Mouse (Mus musculus) kidney, embryonic 15.5 days (tissue): ENCODE data around the gene Cntrob. TPM values are rescaled to one million over a fixed set of nuclear protein-coding genes. Genes with fewer than 3 reads are reported as not detected.
A peak's percentile ranks its signal among the peaks of the same experiment; 100 is the strongest.

Source experiments
- ATAC-seq: fragments of 200-750 bp; cut with Nextera tagmentation; replicated peaks from 2 replicates; pipeline ENCODE4 v1.8.0; 2017; ENCODE audit warnings: moderate TSS enrichment; ENCODE audit not compliant: low FRiP score
- H3K27ac ChIP-seq: fragments of 300-500 bp; sonication (generic); 2 replicates; pipeline ENCODE4 v1.5.1; 2015; ENCODE audit warnings: mild to moderate bottlenecking, inconsistent platforms
- H3K27me3 ChIP-seq: fragments of 300-500 bp; sonication (generic); 2 replicates; pipeline ENCODE4 v1.6.1; 2015; ENCODE audit warnings: inconsistent platforms
- H3K36me3 ChIP-seq: fragments of 300-500 bp; sonication (generic); 2 replicates; pipeline ENCODE4 v1.6.1; 2015; ENCODE audit warnings: inconsistent platforms
- H3K4me1 ChIP-seq: fragments of 300-500 bp; sonication (generic); 2 replicates; pipeline ENCODE4 v1.6.1; 2015; ENCODE audit warnings: inconsistent platforms
- H3K4me2 ChIP-seq: fragments of 300-500 bp; sonication (generic); 2 replicates; pipeline ENCODE4 v1.6.1; 2015; ENCODE audit warnings: moderate library complexity, mild to moderate bottlenecking, inconsistent platforms
- H3K4me3 ChIP-seq: fragments of 300-500 bp; sonication (generic); replicated peaks from 2 replicates; pipeline ENCODE4 v1.5.1; 2015; ENCODE audit warnings: mild to moderate bottlenecking, inconsistent platforms
- H3K9ac ChIP-seq: fragments of 300-500 bp; sonication (generic); 2 replicates; pipeline ENCODE4 v1.6.1; 2015; ENCODE audit warnings: mild to moderate bottlenecking, inconsistent platforms
- H3K9me3 ChIP-seq: fragments of 300-500 bp; sonication (generic); replicated peaks from 2 replicates; pipeline ENCODE4 v1.6.1; 2016; ENCODE audit warnings: inconsistent platforms
- whole genome bisulfite sequencing: fragments of 180-500 bp; shearing (Covaris S2); methylation state at CpG from one replicate; pipeline ENCODE4 v1.1.7; 2015; ENCODE audit warnings: mixed read lengths; 5-methylcytosine and 5-hydroxymethylcytosine counted together
- polyA plus RNA-seq: library from polyadenylated mRNA; unstranded; fragments of >200 nt; fragmentation: Nextera tagmentation; extraction: Ambion mirVana; gene quantifications from 2 replicates; pipeline ENCODE4 v1.2.1, GENCODE M21; 2015

Cntrob gene
- polyA plus RNA-seq, 1 experiment from 2014 or later, result 23.9 TPM

DNA sequence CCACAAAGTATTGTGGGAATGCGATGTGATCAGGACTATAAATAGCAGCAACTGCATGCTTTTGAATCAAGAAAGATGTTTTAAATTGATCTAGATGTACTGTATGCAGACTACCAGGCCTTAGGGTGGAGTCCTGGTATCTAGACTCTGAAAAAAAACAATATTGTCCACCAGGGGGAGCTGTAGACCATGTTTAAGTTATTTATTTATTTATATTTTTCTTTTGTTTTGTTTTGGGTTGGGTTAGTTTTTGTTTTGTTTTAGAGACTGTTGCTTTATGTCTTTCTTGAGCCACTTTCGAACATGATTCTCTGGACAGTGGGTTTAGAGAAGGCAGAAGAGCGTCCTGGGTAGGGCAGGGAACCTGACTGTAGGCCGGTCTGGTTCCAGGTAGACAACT lies 65.8 kb downstream of the Cntrob start:
- 44% methylated on average over 4 of the region's 4 CpGs for WGBS
- Histone ChIP-seq H3K36me3 (no peaks in the 10 kb centered on the region), H3K27me3 (no peaks in the 10 kb centered on the region), H3K4me3 (no peak overlapping the region), H3K9me3 (no peaks in the 10 kb centered on the region), H3K27ac (no peak overlapping the region), H3K4me2 (peak overlapping the region; percentile 27), H3K4me1 (0 out of 2 replicates have a peak, but pooled peaks cover 4% of the 10 kb centered on the region), H3K9ac (no peak overlapping the region)
- no peak for ATAC-seq

DNA sequence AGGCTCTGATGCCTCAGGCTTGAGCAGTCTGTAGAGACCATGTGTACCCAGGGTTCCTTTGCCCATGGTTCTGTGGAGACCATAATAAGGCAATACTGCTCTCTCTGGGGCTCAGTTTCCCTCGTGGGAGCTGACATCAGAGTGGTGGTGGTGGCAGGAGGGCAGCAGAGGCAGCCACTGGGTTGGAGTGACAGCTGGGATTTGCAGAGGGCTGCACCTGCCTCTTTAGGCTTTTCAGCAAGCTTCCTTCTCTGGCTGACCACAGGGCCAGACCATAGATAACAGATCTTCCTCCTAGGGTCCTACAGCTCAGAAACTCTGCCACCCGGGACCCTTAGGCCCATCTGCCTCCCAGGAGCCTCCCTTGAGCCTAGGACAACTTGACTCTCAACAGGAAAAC lies 66.5 kb downstream of the Cntrob start:
- Histone ChIP-seq H3K9me3 (no peaks in the 10 kb centered on the region), H3K9ac (no peak overlapping the region), H3K4me1 (0 out of 2 replicates have a peak, but pooled peaks cover 4% of the 10 kb centered on the region), H3K27ac (no peak overlapping the region), H3K27me3 (no peaks in the 10 kb centered on the region), H3K36me3 (no peaks in the 10 kb centered on the region), H3K4me2 (no peak overlapping the region), H3K4me3 (no peak overlapping the region)
- 52% methylated on average over 2 of the region's 2 CpGs for WGBS
- no peak for ATAC-seq

DNA sequence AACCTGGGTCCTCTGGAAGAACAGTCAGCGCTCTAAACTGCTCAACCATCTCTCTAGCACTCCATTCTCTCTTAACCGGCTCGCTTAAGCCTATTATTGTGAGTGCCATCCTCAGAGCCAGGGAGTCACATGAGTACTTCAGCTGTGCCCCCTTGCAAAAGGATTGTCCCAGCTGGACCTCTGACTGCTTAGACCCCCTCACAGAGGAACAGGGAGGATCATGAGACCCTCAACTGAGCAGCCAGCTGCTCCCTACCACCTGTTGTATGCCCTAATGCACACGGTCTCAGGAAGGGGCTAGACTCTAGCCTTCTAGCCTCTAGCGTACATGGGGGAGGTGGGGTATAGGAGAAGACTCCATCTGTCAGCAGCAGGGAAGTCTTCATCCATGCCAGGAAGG lies 68.8 kb downstream of the Cntrob start:
- Histone ChIP-seq H3K4me3 (no peak overlapping the region), H3K9ac (no peak overlapping the region), H3K27me3 (no peaks in the 10 kb centered on the region), H3K27ac (no peak overlapping the region), H3K36me3 (no peaks in the 10 kb centered on the region), H3K4me2 (no peak overlapping the region), H3K4me1 (0 out of 2 replicates have a peak, but pooled peaks cover 4% of the 10 kb centered on the region), H3K9me3 (no peaks in the 10 kb centered on the region)
- no peak for ATAC-seq
- WGBS, result 79% methylated on average over 5 of the region's 5 CpGs

GRCm38 (mm10) chr11:69253131-69253530 lies 70.4 kb downstream of the Cntrob start:
- no peaks in the 10 kb centered on the region for H3K9me3 ChIP-seq
- H3K4me2 ChIP-seq, result no peak overlapping the region
- no peak for ATAC-seq

GRCm38 (mm10) chr11:69251953-69252352 lies 71.6 kb downstream of the Cntrob start:
- no peak overlapping the region for H3K4me2 ChIP-seq
- no peak for ATAC-seq
- WGBS, result 87% methylated on average over 7 of the region's 7 CpGs
- H3K9me3 ChIP-seq, result no peaks in the 10 kb centered on the region
- 0 out of 2 replicates have a peak, but pooled peaks cover 4% of the 10 kb centered on the region for H3K4me1 ChIP-seq
- no peak overlapping the region for H3K27ac ChIP-seq
- H3K9ac ChIP-seq, result no peak overlapping the region
- no peak overlapping the region for H3K4me3 ChIP-seq
- peaks cover 5% of the 10 kb centered on the region; the same call in 1 of the 2 replicates for H3K27me3 ChIP-seq
- H3K36me3 ChIP-seq, result no peaks in the 10 kb centered on the region

More at GRCm38 (mm10) chr11:69253131-69253530, 70.4 kb downstream of the Cntrob start:
- no peaks in the 10 kb centered on the region for H3K36me3 ChIP-seq
- 0 out of 2 replicates have a peak, but pooled peaks cover under 1% of the 10 kb centered on the region for H3K27me3 ChIP-seq
- no peak overlapping the region for H3K9ac ChIP-seq
- H3K4me3 ChIP-seq, result no peak overlapping the region
- no peak overlapping the region for H3K27ac ChIP-seq
- WGBS, result 44% methylated on average over 9 of the region's 9 CpGs
- H3K4me1 ChIP-seq, result 0 out of 2 replicates have a peak, but pooled peaks cover 4% of the 10 kb centered on the region

DNA sequence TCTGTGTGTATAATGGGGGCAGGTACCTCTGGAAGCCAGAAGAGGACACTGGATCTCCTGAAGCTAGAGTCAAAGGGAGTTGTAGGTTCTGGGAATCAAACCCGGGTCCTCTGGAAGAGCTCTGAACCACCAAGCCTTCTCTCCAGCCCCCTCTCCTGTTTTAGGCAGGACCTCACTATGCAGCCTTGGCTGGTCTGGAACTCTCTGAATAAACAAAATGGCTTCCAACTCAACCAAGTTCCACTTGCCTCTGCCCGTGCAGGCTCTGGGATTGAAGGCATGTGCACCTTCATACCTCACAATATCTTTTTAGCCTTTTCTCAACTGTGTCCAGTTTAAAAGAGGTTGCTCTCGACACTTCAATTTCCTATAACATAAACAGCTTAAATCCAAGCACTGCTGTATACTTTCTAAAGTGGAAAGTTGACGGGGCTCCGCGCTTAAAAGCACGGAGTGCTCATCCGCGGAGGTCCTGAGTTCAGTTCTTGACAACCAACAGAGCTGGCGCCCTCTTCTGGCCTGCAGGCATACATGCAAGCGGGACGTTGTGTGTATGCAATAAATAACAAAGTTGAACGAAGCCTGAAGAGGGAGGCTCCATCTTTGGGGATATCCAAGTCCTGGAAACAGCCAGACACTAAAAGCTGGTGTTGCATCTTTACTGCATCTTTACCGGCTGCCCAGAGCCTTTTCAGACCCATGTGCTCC lies 72.3 kb downstream of the Cntrob start:
- no peak overlapping the region for H3K9ac ChIP-seq
- WGBS, result 64% methylated on average over 14 of the region's 14 CpGs
- ATAC-seq, result no peak

GRCm38 (mm10) chr11:69250106-69250505 lies 73.5 kb downstream of the Cntrob start:
- Histone ChIP-seq H3K4me1 (peaks cover 16% of the 10 kb centered on the region), H3K27me3 (peaks cover 5% of the 10 kb centered on the region; the same call in 1 of the 2 replicates), H3K27ac (no peak overlapping the region), H3K9me3 (no peaks in the 10 kb centered on the region), H3K4me3 (no peak overlapping the region), H3K9ac (no peak overlapping the region), H3K36me3 (no peaks in the 10 kb centered on the region), H3K4me2 (no peak overlapping the region)
- 69% methylated on average over 5 of the region's 5 CpGs for WGBS
- no peak for ATAC-seq

More for the DNA sequence above, 72.3 kb downstream of the Cntrob start:
- no peaks in the 10 kb centered on the region for H3K36me3 ChIP-seq
- peaks cover 5% of the 10 kb centered on the region; the same call in 1 of the 2 replicates for H3K27me3 ChIP-seq
- H3K4me2 ChIP-seq, result no peak overlapping the region
- H3K9me3 ChIP-seq, result no peaks in the 10 kb centered on the region
- no peak overlapping the region for H3K4me3 ChIP-seq
- peaks cover 9% of the 10 kb centered on the region for H3K4me1 ChIP-seq
- no peak overlapping the region for H3K27ac ChIP-seq

Other genes starting within 250 kb of the Cntrob start
- gene Vamp2, start 235.3 kb downstream of the Cntrob start, polyA plus RNA-seq, result 83.5 and 101 TPM in 2 replicates
- 12.1 and 13.7 TPM in 2 replicates for gene Per1, start 228.6 kb downstream of the Cntrob start, polyA plus RNA-seq
- 0.42 and 0.46 TPM in 2 replicates for gene Hes7, start 203.4 kb downstream of the Cntrob start, polyA plus RNA-seq
- 0.27 and 0.51 TPM in 2 replicates for gene 9130213A22Rik, start 201.2 kb downstream of the Cntrob start, polyA plus RNA-seq
- 0.60 and 1.3 TPM in 2 replicates for gene Aloxe3, start 197.9 kb downstream of the Cntrob start, polyA plus RNA-seq
- gene Alox12b, start 166.8 kb downstream of the Cntrob start, polyA plus RNA-seq, result 0.08 and 0.42 TPM in 2 replicates
- 0.33 and 0.47 TPM in 2 replicates for gene Alox8, start 125.9 kb downstream of the Cntrob start, polyA plus RNA-seq
- 0.09 and 0.17 TPM in 2 replicates for gene Gucy2e, start 86.7 kb downstream of the Cntrob start, polyA plus RNA-seq
- gene Trappc1, start 205 bp upstream of the Cntrob start, polyA plus RNA-seq, result 152 and 160 TPM in 2 replicates
- gene Kcnab3, start 2.5 kb upstream of the Cntrob start, polyA plus RNA-seq, result 2.9 and 3.5 TPM in 2 replicates
- 16.6 and 17.1 TPM in 2 replicates for gene Rnf227, start 16.7 kb upstream of the Cntrob start, polyA plus RNA-seq
- 54.8 and 62.8 TPM in 2 replicates for gene Chd3, start 45.6 kb upstream of the Cntrob start, polyA plus RNA-seq
- 153 and 155 TPM in 2 replicates for gene Naa38, start 71.7 kb upstream of the Cntrob start, polyA plus RNA-seq
- gene Cyb5d1, start 71.9 kb upstream of the Cntrob start, polyA plus RNA-seq, result 30.2 and 30.5 TPM in 2 replicates
- gene Tmem88, start 74.5 kb upstream of the Cntrob start, polyA plus RNA-seq, result 41.9 and 44.3 TPM in 2 replicates
- gene Kdm6b, start 89.9 kb upstream of the Cntrob start, polyA plus RNA-seq, result 32.6 and 33.0 TPM in 2 replicates
- 0.73 and 0.87 TPM in 2 replicates for gene Dnah2, start 225.3 kb upstream of the Cntrob start, polyA plus RNA-seq
- gene Efnb3, start 236.4 kb upstream of the Cntrob start, polyA plus RNA-seq, result 11.9 and 14.3 TPM in 2 replicates